Mouse (Mus musculus): ENCODE measurements around the gene Gad2. TPM values are rescaled to one million over a fixed set of nuclear protein-coding genes. Genes with fewer than 3 reads are reported as not detected.

The Gad2 gene
- 27.7 and 36.9 TPM in 2 replicates for polyA plus RNA-seq (2012; rRNA removed)

GRCm38 (mm10) chr2:22621828-22622731 is at the start of gene Gad2:
Gene Gad2, plus strand, starts transcription at chr2:22622205.

Other genes with a start within 250 kb of the Gad2 start
- gene Apbb1ip, start 151.9 kb downstream of the Gad2 start, polyA plus RNA-seq (2012; rRNA removed) = 0.57 and 0.63 TPM in 2 replicates